Mouse (Mus musculus): ENCODE results near the gene Gm10447. TPM values are rescaled to one million over a fixed set of nuclear protein-coding genes. Genes with fewer than 3 reads are reported as not detected.

The Gm10447 gene
- polyA plus RNA-seq, 1 experiment from 2014 or later, result 0.22 TPM

GRCm38 (mm10) chr11:53436338-53436737 lies 20.6 kb downstream of the Gm10447 start:
- no peak for ATAC-seq (ENCODE audit: low read depth)
- Histone ChIP-seq H3K9me3 (replicated peaks; ENCODE audit: control insufficient read depth, low read length) (no peaks in the 10 kb centered on the region), H3K9ac (ENCODE audit: low read depth, low read length) (no peak overlapping the region), H3K27ac (ENCODE audit: low read length) (no peak overlapping the region), H3K27me3 (ENCODE audit: control insufficient read depth, insufficient read depth, low read depth, low read length) (no peaks in the 10 kb centered on the region; the same call in 1 of the 2 replicates), H3K4me2 (ENCODE audit: low read depth, low read length) (no peak overlapping the region), H3K36me3 (ENCODE audit: control insufficient read depth, insufficient read depth) (no peaks in the 10 kb centered on the region), H3K4me3 (ENCODE audit: low read depth, low read length) (no peak overlapping the region), H3K4me1 (ENCODE audit: control insufficient read depth, low read depth, low read length) (peaks cover 24% of the 10 kb centered on the region)
- 58% methylated on average over 6 of the region's 6 CpGs for WGBS (ENCODE audit: insufficient replicate concordance)

GRCm38 (mm10) chr11:53435504-53435903 lies 21.4 kb downstream of the Gm10447 start:
- H3K4me3 ChIP-seq (ENCODE audit: low read depth, low read length), result no peak overlapping the region
- no peak overlapping the region for H3K4me2 ChIP-seq (ENCODE audit: low read depth, low read length)
- H3K27me3 ChIP-seq (ENCODE audit: control insufficient read depth, insufficient read depth, low read depth, low read length), result no peaks in the 10 kb centered on the region; the same call in 1 of the 2 replicates
- 44% methylated on average over 8 of the region's 8 CpGs for WGBS (ENCODE audit: insufficient replicate concordance)
- no peak for ATAC-seq (ENCODE audit: low read depth)
- H3K36me3 ChIP-seq (ENCODE audit: control insufficient read depth, insufficient read depth), result no peaks in the 10 kb centered on the region
- no peak overlapping the region for H3K27ac ChIP-seq (ENCODE audit: low read length)
- H3K9ac ChIP-seq (ENCODE audit: low read depth, low read length), result no peak overlapping the region
- H3K4me1 ChIP-seq (ENCODE audit: control insufficient read depth, low read depth, low read length), result peaks cover 26% of the 10 kb centered on the region
- no peaks in the 10 kb centered on the region for H3K9me3 ChIP-seq (replicated peaks; ENCODE audit: control insufficient read depth, low read length)

GRCm38 (mm10) chr11:53433057-53433456 lies 23.9 kb downstream of the Gm10447 start:
- WGBS (ENCODE audit: insufficient replicate concordance), result 16% methylated on average over 6 of the region's 6 CpGs
- H3K9ac ChIP-seq (ENCODE audit: low read depth, low read length), result no peak overlapping the region
- H3K36me3 ChIP-seq (ENCODE audit: control insufficient read depth, insufficient read depth), result peaks cover 10% of the 10 kb centered on the region
- no peak overlapping the region for H3K4me3 ChIP-seq (ENCODE audit: low read depth, low read length)
- H3K27ac ChIP-seq (ENCODE audit: low read length), result no peak overlapping the region
- no peak overlapping the region for H3K4me2 ChIP-seq (ENCODE audit: low read depth, low read length)
- ATAC-seq (ENCODE audit: low read depth), result no peak
- peaks cover 35% of the 10 kb centered on the region for H3K4me1 ChIP-seq (ENCODE audit: control insufficient read depth, low read depth, low read length)
- no peaks in the 10 kb centered on the region for H3K9me3 ChIP-seq (replicated peaks; ENCODE audit: control insufficient read depth, low read length)
- no peaks in the 10 kb centered on the region for H3K27me3 ChIP-seq (ENCODE audit: control insufficient read depth, insufficient read depth, low read depth, low read length)

- peak overlapping the region; percentile 88 for H3K4me2 ChIP-seq (ENCODE audit: low read depth, low read length)
- no peak for ATAC-seq (ENCODE audit: low read depth)
- H3K27ac ChIP-seq (ENCODE audit: low read length), result peak overlapping the region; percentile 91
- H3K4me1 ChIP-seq (ENCODE audit: control insufficient read depth, low read depth, low read length), result peaks cover 35% of the 10 kb centered on the region
- no peaks in the 10 kb centered on the region for H3K27me3 ChIP-seq (ENCODE audit: control insufficient read depth, insufficient read depth, low read depth, low read length)
- peak overlapping the region; percentile 95 for H3K4me3 ChIP-seq (ENCODE audit: low read depth, low read length)
- peak overlapping the region; percentile 57 for H3K9ac ChIP-seq (ENCODE audit: low read depth, low read length)
- no peaks in the 10 kb centered on the region for H3K9me3 ChIP-seq (replicated peaks; ENCODE audit: control insufficient read depth, low read length)
- peaks cover 12% of the 10 kb centered on the region for H3K36me3 ChIP-seq (ENCODE audit: control insufficient read depth, insufficient read depth)
- WGBS (ENCODE audit: insufficient replicate concordance), result 5% methylated on average over 9 of the region's 9 CpGs
These were observed 25.4 kb downstream of the Gm10447 start for GRCm38 (mm10) chr11:53431347-53432056.

- WGBS (ENCODE audit: insufficient replicate concordance), result under 1% methylated on average over 44 of the region's 44 CpGs
These were observed 26.1 kb downstream of the Gm10447 start, which contains the start of the genes Uqcrq and Gdf9 for GRCm38 (mm10) chr11:53430670-53431346. Uqcrq (minus strand) TSS chr11:53430831. Gdf9 (plus strand) TSS chr11:53431023.

GRCm38 (mm10) chr11:53430300-53430669 lies 26.6 kb downstream of the Gm10447 start:
- peak overlapping the region; percentile 91 for H3K27ac ChIP-seq (ENCODE audit: low read length)
- peak overlapping the region; percentile 88 for H3K4me2 ChIP-seq (ENCODE audit: low read depth, low read length)
- peak; percentile 17 for ATAC-seq (ENCODE audit: low read depth)
- peaks cover 12% of the 10 kb centered on the region for H3K36me3 ChIP-seq (ENCODE audit: control insufficient read depth, insufficient read depth)
- peak overlapping the region; percentile 92 for H3K9ac ChIP-seq (ENCODE audit: low read depth, low read length)
- peak overlapping the region; percentile 95 for H3K4me3 ChIP-seq (ENCODE audit: low read depth, low read length)
- under 1% methylated on average over 34 of the region's 34 CpGs for WGBS (ENCODE audit: insufficient replicate concordance)
- no peaks in the 10 kb centered on the region for H3K27me3 ChIP-seq (ENCODE audit: control insufficient read depth, insufficient read depth, low read depth, low read length)
- H3K4me1 ChIP-seq (ENCODE audit: control insufficient read depth, low read depth, low read length), result peaks cover 35% of the 10 kb centered on the region
- H3K9me3 ChIP-seq (replicated peaks; ENCODE audit: control insufficient read depth, low read length), result no peaks in the 10 kb centered on the region

More at GRCm38 (mm10) chr11:53430670-53431346, 26.1 kb downstream of the Gm10447 start, which contains the start of the genes Uqcrq and Gdf9:
- Histone ChIP-seq H3K27me3 (ENCODE audit: control insufficient read depth, insufficient read depth, low read depth, low read length) (no peaks in the 10 kb centered on the region), H3K9ac (ENCODE audit: low read depth, low read length) (peak within 1 kb of the TSS; percentile 92), H3K9me3 (replicated peaks; ENCODE audit: control insufficient read depth, low read length) (no peaks in the 10 kb centered on the region), H3K36me3 (ENCODE audit: control insufficient read depth, insufficient read depth) (peaks cover 12% of the 10 kb centered on the region), H3K27ac (ENCODE audit: low read length) (peak within 1 kb of the TSS; percentile 91), H3K4me3 (ENCODE audit: low read depth, low read length) (peak within 1 kb of the TSS; percentile 95), H3K4me2 (ENCODE audit: low read depth, low read length) (peak within 1 kb of the TSS; percentile 88), H3K4me1 (ENCODE audit: control insufficient read depth, low read depth, low read length) (peaks cover 35% of the 10 kb centered on the region)
- peak; percentile 89 for ATAC-seq (ENCODE audit: low read depth)

GRCm38 (mm10) chr11:53429182-53429581 lies 27.7 kb downstream of the Gm10447 start:
- Histone ChIP-seq H3K27ac (ENCODE audit: low read length) (no peak overlapping the region), H3K4me3 (ENCODE audit: low read depth, low read length) (peak overlapping the region; percentile 95)

GRCm38 (mm10) chr11:53428716-53429057 lies 28.2 kb downstream of the Gm10447 start:
- no peak for ATAC-seq (ENCODE audit: low read depth)
- WGBS (ENCODE audit: insufficient replicate concordance), result 78% methylated on average over 5 of the region's 5 CpGs
- Histone ChIP-seq H3K9ac (ENCODE audit: low read depth, low read length) (no peak overlapping the region), H3K27ac (ENCODE audit: low read length) (no peak overlapping the region), H3K4me3 (ENCODE audit: low read depth, low read length) (no peak overlapping the region), H3K27me3 (ENCODE audit: control insufficient read depth, insufficient read depth, low read depth, low read length) (no peaks in the 10 kb centered on the region), H3K36me3 (ENCODE audit: control insufficient read depth, insufficient read depth) (peaks cover 12% of the 10 kb centered on the region), H3K4me2 (ENCODE audit: low read depth, low read length) (no peak overlapping the region), H3K9me3 (replicated peaks; ENCODE audit: control insufficient read depth, low read length) (no peaks in the 10 kb centered on the region), H3K4me1 (ENCODE audit: control insufficient read depth, low read depth, low read length) (peaks cover 35% of the 10 kb centered on the region)

More at GRCm38 (mm10) chr11:53429182-53429581, 27.7 kb downstream of the Gm10447 start:
- H3K36me3 ChIP-seq (ENCODE audit: control insufficient read depth, insufficient read depth), result peaks cover 12% of the 10 kb centered on the region
- no peaks in the 10 kb centered on the region for H3K9me3 ChIP-seq (replicated peaks; ENCODE audit: control insufficient read depth, low read length)
- no peaks in the 10 kb centered on the region for H3K27me3 ChIP-seq (ENCODE audit: control insufficient read depth, insufficient read depth, low read depth, low read length)
- H3K4me1 ChIP-seq (ENCODE audit: control insufficient read depth, low read depth, low read length), result peaks cover 35% of the 10 kb centered on the region
- peak overlapping the region; percentile 88 for H3K4me2 ChIP-seq (ENCODE audit: low read depth, low read length)
- H3K9ac ChIP-seq (ENCODE audit: low read depth, low read length), result peak overlapping the region; percentile 92; the same call in 1 of the 2 replicates
- ATAC-seq (ENCODE audit: low read depth), result no peak
